Mouse (Mus musculus) E14TG2a.4 (cell line): ENCODE measurements around the gene Armcx6.

Experiments
- CTCF ChIP-seq: conservative IDR thresholded peaks from 2 replicates; pipeline ENCODE4 v1.5.1; 2014; ENCODE audit warnings: low read length
- NANOG ChIP-seq: IDR thresholded peaks from 2 replicates; pipeline ENCODE4 v1.6.1; 2014; ENCODE audit warnings: borderline replicate concordance, low read length, mixed read lengths

DNA sequence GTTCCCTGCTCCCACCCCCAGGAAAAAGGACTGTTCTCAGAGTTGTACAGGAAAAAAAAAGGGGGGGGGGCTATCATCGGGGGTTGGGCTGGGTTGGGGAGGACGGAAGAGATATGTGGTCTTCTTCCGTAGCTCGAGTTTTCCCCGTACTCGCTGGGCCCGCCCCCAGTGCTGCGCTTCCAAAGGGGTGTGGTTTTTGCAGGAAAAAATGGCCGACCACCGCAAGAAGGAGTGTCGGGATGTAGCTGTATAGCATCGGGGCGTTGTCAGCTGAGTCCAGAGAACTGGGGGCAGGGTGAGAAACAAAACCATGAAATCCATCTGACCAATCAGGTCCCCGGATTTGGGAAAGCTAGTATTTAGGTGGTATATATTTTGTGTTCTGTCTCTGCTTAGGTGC, 32.7 kb downstream of the Armcx6 start:
- TF ChIP-seq CTCF (no peak), NANOG (no peak)
